Mouse (Mus musculus) hindbrain, postnatal 0 days (tissue): ENCODE measurements around the gene Diras2. TPM values are rescaled to one million over a fixed set of nuclear protein-coding genes. Genes with fewer than 3 reads are reported as not detected.

Experiments
- ATAC-seq: fragments of 200-750 bp; cut with Nextera tagmentation; 2 replicates; pipeline ENCODE4 v1.8.0; 2017; ENCODE audit warnings: mild to moderate bottlenecking, moderate TSS enrichment, moderate library complexity
- DNase-seq: peaks from one replicate; pipeline ENCODE4 v3.0.0-alpha.2; 2015; ENCODE audit warnings: low spot score
- H3K27ac ChIP-seq: fragments of 300-500 bp; sonication (generic); 2 replicates; pipeline ENCODE4 v1.5.1; 2014; ENCODE audit warnings: mild to moderate bottlenecking
- H3K27me3 ChIP-seq: fragments of 300-500 bp; sonication (generic); 2 replicates; pipeline ENCODE4 v1.6.1; 2014; ENCODE audit warnings: low read length, mixed read lengths; ENCODE audit not compliant: insufficient read depth
- H3K36me3 ChIP-seq: fragments of 300-500 bp; sonication (generic); 2 replicates; pipeline ENCODE4 v1.6.1; 2014; ENCODE audit warnings: low read length, mixed read lengths; ENCODE audit not compliant: insufficient read depth
- H3K4me1 ChIP-seq: fragments of 300-500 bp; sonication (generic); 2 replicates; pipeline ENCODE4 v1.6.1; 2014; ENCODE audit warnings: antibody characterized with exemption, low read length, mixed read lengths; ENCODE audit not compliant: insufficient read depth
- H3K4me2 ChIP-seq: fragments of 300-500 bp; sonication (generic); 2 replicates; pipeline ENCODE4 v1.6.1; 2014; ENCODE audit warnings: low read depth, mild to moderate bottlenecking, low read length, moderate library complexity, mixed read lengths
- H3K4me3 ChIP-seq: fragments of 300-500 bp; sonication (generic); 2 replicates; pipeline ENCODE4 v1.5.1; 2014; ENCODE audit warnings: low read length
- H3K9ac ChIP-seq: fragments of 300-500 bp; sonication (generic); replicated peaks from 2 replicates; pipeline ENCODE4 v1.6.1; 2014; ENCODE audit warnings: mild to moderate bottlenecking, low read length, moderate library complexity, mixed read lengths
- H3K9me3 ChIP-seq: fragments of 300-500 bp; sonication (generic); 2 replicates; pipeline ENCODE4 v1.6.1; 2016; ENCODE audit warnings: low read length, mixed read lengths
- CTCF ChIP-seq: IDR thresholded peaks from 2 replicates; pipeline ENCODE4 v1.5.1; 2016; ENCODE audit warnings: antibody characterized with exemption, control low read depth, low read depth
- WGBS: fragments of 180-500 bp; shearing (Covaris S2); extraction: QIAGEN DNeasy Blood & Tissue Kit; methylation state at CpG from one replicate; pipeline ENCODE4 v1.1.7; 2014; 5-methylcytosine and 5-hydroxymethylcytosine counted together
- polyA plus RNA-seq: library from polyadenylated mRNA; unstranded; fragments of >200 nt; fragmentation: Nextera tagmentation; extraction: Ambion mirVana; gene quantifications from 2 replicates; pipeline ENCODE4 v1.2.1, GENCODE M21; 2015
- total RNA-seq: library from RNA; depleted of rRNA; stranded (reverse); fragments of >200 nt; gene quantifications from 2 replicates; pipeline ENCODE4 v1.2.3, GENCODE M21; 2014

Diras2 gene
- total and polyA plus RNA-seq, 2 experiments from 2014 or later = 7.9 to 64.5 TPM

GRCm38 (mm10) chr13:52529188-52529972 is 1.7 kb downstream of the Diras2 start:
- DNase-seq = no peak
- 54% methylated on average over 13 of the region's 13 CpGs for WGBS
- Histone ChIP-seq H3K27me3 (no peaks in the 10 kb centered on the region), H3K4me2 (peak overlapping the region; percentile 73), H3K9ac (peak overlapping the region; percentile 80), H3K27ac (peak overlapping the region; percentile 91), H3K4me3 (peak overlapping the region; percentile 66), H3K4me1 (peaks cover 6% of the 10 kb centered on the region; the same call in 1 of the 2 replicates), H3K9me3 (no peaks in the 10 kb centered on the region), H3K36me3 (no peaks in the 10 kb centered on the region)
- TF ChIP-seq CTCF = no peak
- ATAC-seq = no peak

- Histone ChIP-seq H3K27me3 (no peaks in the 10 kb centered on the region), H3K9me3 (no peaks in the 10 kb centered on the region), H3K4me1 (peaks cover 6% of the 10 kb centered on the region; the same call in 1 of the 2 replicates), H3K36me3 (no peaks in the 10 kb centered on the region), H3K27ac (peak overlapping the region; percentile 91; the same call in 1 of the 2 replicates), H3K4me3 (peak overlapping the region; percentile 66), H3K9ac (peak overlapping the region; percentile 80), H3K4me2 (peak overlapping the region; percentile 73)
- ATAC-seq = no peak
- TF ChIP-seq CTCF = no peak
- DNase-seq = peak; percentile 52
- WGBS = 30% methylated on average over 9 of the region's 9 CpGs
Measured at GRCm38 (mm10) chr13:52528786-52529185, 2.3 kb downstream of the Diras2 start.

GRCm38 (mm10) chr13:52528281-52528680 is 2.8 kb downstream of the Diras2 start:
- Histone ChIP-seq H3K27me3 (no peaks in the 10 kb centered on the region), H3K4me1 (peaks cover 6% of the 10 kb centered on the region; the same call in 1 of the 2 replicates), H3K36me3 (no peaks in the 10 kb centered on the region), H3K4me3 (peak overlapping the region; percentile 66), H3K9me3 (no peaks in the 10 kb centered on the region), H3K4me2 (peak overlapping the region; percentile 73), H3K27ac (peak overlapping the region; percentile 91; the same call in 1 of the 2 replicates), H3K9ac (peak overlapping the region; percentile 80)
- DNase-seq (no peak), ATAC-seq (no peak)
- no peak for TF ChIP-seq CTCF
- WGBS = 64% methylated on average over 8 of the region's 8 CpGs

GRCm38 (mm10) chr13:52526249-52527035 is 4.6 kb downstream of the Diras2 start:
- DNase-seq (no peak), ATAC-seq (no peak)
- TF ChIP-seq CTCF = no peak
- peak overlapping the region; percentile 73; the same call in 1 of the 2 replicates for H3K4me2 ChIP-seq
- WGBS = 80% methylated on average over 6 of the region's 6 CpGs
- no peaks in the 10 kb centered on the region for H3K27me3 ChIP-seq
- H3K27ac ChIP-seq = no peak overlapping the region
- H3K9ac ChIP-seq = 0 out of 2 replicates have a peak overlapping the region, but pooled peaks have one; percentile 0
- H3K9me3 ChIP-seq = no peaks in the 10 kb centered on the region
- no peak overlapping the region for H3K4me3 ChIP-seq
- H3K36me3 ChIP-seq = no peaks in the 10 kb centered on the region
- H3K4me1 ChIP-seq = peaks cover 6% of the 10 kb centered on the region; the same call in 1 of the 2 replicates

- H3K9ac ChIP-seq = no peak overlapping the region
- no peaks in the 10 kb centered on the region for H3K27me3 ChIP-seq
- no peak for TF ChIP-seq CTCF
- DNase-seq (no peak), ATAC-seq (no peak)
- H3K4me2 ChIP-seq = peak overlapping the region; percentile 30; the same call in 1 of the 2 replicates
- no peaks in the 10 kb centered on the region for H3K36me3 ChIP-seq
- WGBS = 74% methylated on average over 11 of the region's 11 CpGs
- no peak overlapping the region for H3K4me3 ChIP-seq
- no peak overlapping the region for H3K27ac ChIP-seq
- H3K9me3 ChIP-seq = no peaks in the 10 kb centered on the region
- H3K4me1 ChIP-seq = peaks cover 6% of the 10 kb centered on the region; the same call in 1 of the 2 replicates
Measured at GRCm38 (mm10) chr13:52524313-52524712, 6.8 kb downstream of the Diras2 start.

GRCm38 (mm10) chr13:52521176-52521575 is 9.9 kb downstream of the Diras2 start:
- DNase-seq = no peak
- Histone ChIP-seq H3K4me2 (no peak overlapping the region), H3K4me1 (no peaks in the 10 kb centered on the region), H3K4me3 (no peak overlapping the region), H3K36me3 (no peaks in the 10 kb centered on the region), H3K27ac (no peak overlapping the region), H3K9me3 (no peaks in the 10 kb centered on the region), H3K9ac (no peak overlapping the region), H3K27me3 (no peaks in the 10 kb centered on the region)
- TF ChIP-seq CTCF = no peak
- no peak for ATAC-seq
- 46% methylated on average over 6 of the region's 6 CpGs for WGBS
